Mouse (Mus musculus) brain, embryonic 14.5 days (tissue): ENCODE results near the gene 4930558C23Rik. TPM values are rescaled to one million over a fixed set of nuclear protein-coding genes. Genes with fewer than 3 reads are reported as not detected.
"Not testable (repeated sequence)": the region's sequence is repeated elsewhere in the genome, so short reads cannot be mapped to it uniquely, and the experiment has no call there.

Experiments used
- DNase-seq: peaks from one replicate; pipeline ENCODE4 v3.0.0-alpha.2; 2011; ENCODE audit warnings: low read depth
- CTCF ChIP-seq: fragments of 200-500 bp; IDR thresholded peaks from 2 replicates; pipeline ENCODE4 v1.5.1; 2012; ENCODE audit warnings: inconsistent platforms, mild to moderate bottlenecking, moderate library complexity, borderline replicate concordance; ENCODE audit not compliant: insufficient read depth, insufficient read length; ENCODE audit errors: extremely low read depth
- POLR2A ChIP-seq: fragments of 200-500 bp; IDR thresholded peaks from 2 replicates; pipeline ENCODE4 v1.6.1; 2012; ENCODE audit warnings: mild to moderate bottlenecking, inconsistent platforms, borderline replicate concordance; ENCODE audit not compliant: poor library complexity, insufficient read depth, insufficient read length, severe bottlenecking; ENCODE audit errors: extremely low read depth
- polyA plus RNA-seq: library from polyadenylated mRNA; depleted of rRNA; stranded (reverse); fragments of >200 nt; gene quantifications from 2 replicates; pipeline ENCODE4 v1.2.3, GENCODE M21; 2012

Gene 4930558C23Rik
- polyA plus RNA-seq, 1 experiment: not detected

GRCm38 (mm10) chr3:95417866-95418265 lies 15.2 kb upstream of the 4930558C23Rik start:
- TF ChIP-seq CTCF (no peak), POLR2A (no peak)
- no peak for DNase-seq

- DNase-seq: no peak
- TF ChIP-seq POLR2A (no peak), CTCF (no peak)
These were observed 9.6 kb upstream of the 4930558C23Rik start for GRCm38 (mm10) chr3:95412268-95412667.

DNA sequence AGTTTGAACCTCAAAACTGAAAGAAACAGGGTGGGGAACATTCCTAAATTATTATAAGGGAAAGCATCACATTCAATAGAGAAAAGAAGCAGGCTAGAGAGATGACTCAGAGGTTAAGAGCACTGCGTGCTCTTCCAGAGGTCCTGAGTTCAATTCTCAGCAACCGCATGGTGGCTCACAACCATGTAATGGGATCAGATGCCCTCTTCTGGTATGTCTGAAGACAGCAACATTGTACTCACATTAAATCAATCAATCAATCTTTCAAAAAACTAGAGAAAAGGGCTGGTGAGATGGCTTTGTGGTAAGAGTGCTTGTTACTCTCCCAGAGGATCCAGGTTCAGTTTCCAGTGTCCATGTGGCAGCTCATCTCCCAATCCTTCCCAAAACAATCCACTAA lies 6.2 kb upstream of the 4930558C23Rik start:
- TF ChIP-seq POLR2A (no peak), CTCF (no peak)
- no peak for DNase-seq

GRCm38 (mm10) chr3:95407728-95408127 lies 5.1 kb upstream of the 4930558C23Rik start:
- TF ChIP-seq CTCF (no peak), POLR2A (no peak)
- DNase-seq: no peak

DNA sequence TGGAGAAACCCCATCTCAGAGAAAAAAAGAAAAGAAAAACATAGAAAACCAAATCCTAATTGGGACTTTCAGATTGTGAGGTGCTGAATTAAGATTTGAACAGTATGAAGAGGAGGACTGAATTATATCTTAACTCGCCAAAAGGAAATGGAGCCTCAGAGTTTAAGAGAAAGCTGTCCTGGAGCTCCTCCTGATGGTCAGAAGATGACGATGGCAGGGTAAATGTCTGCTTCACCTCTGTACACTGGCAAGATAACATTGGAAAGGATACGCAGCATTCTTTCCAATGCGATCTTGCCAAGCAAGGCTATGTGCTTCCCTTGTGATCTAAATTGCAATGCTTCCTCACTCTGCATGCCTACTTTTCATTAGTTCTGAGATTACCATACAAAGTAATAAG lies 8.3 kb downstream of the 4930558C23Rik start:
- peak; percentile 1 for DNase-seq
- TF ChIP-seq CTCF (no peak), POLR2A (no peak)

DNA sequence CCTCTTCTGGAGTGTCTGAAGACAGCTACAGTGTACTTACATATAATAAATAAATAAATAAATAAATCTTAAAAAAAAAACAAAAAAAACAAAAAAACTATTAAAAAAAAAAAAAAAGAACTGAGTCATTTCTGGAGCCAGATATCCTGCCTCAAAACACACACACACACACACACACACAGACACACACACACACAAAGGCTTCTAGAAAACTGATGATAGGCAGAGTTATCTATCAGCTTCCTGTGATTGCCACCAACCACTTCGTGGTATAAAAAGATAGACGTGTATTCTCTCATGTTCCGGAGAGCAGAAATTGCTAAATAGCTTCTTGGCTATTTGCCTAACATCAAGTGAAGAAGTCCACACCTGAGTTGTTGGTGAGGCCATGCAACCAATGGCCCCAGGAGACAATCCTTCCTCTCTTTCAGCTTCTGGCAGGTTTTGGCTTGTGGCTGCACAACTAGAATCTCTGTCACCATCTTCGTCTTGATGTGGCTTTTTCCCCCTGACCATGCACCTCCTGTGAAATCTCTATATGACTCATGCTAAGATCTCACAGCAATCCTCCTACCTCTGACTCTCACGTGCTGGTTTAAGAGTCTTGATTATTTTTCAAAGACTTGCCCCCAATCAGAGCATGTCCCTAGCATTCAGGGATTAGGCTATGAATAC lies 17.1 kb downstream of the 4930558C23Rik start:
- DNase-seq: no peak
- TF ChIP-seq CTCF: no peak
- no peak for TF ChIP-seq POLR2A

DNA sequence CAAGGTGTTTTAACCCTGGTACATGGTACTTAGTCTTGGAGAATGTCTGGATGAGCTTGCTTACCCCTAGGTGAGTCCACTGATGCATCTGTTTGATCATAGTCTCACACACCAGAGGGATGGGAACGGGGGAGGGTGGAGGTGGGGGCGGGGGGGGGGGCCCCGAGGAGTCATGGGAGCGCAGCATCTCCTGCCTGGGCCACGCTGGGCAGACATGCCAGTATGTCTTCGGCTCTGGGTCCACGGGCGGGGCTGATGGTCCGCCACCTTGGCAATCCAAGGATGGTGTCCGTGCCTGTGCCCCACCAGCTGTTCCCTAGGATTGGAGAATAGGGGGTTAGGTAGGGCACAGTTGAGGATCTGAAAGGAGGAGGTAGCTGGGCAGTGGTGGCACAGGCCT lies 29.4 kb downstream of the 4930558C23Rik start:
- TF ChIP-seq POLR2A (no peak), CTCF (no peak)
- no peak for DNase-seq

GRCm38 (mm10) chr3:95370101-95370500 lies 32.5 kb downstream of the 4930558C23Rik start:
- DNase-seq: no peak
- TF ChIP-seq POLR2A: no peak
- TF ChIP-seq CTCF: no peak

DNA sequence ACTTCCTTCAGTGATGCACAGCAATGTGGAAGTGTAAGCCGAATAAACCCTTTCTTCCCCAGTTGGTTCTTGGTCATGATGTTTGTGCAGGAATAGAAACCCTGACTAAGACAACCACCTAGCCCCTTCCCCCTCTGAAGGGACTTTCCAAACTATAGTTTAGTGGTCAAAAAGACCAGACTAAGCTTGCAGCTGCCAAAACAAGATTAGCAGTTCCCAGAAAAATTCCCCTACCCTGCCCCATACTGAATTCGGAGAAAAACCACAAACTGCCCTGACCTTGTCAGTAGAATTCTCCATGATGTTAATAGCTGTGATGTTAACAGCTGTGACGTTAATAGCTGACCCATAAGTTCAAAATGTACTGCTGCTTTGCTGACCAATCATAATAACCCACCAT lies 42.4 kb downstream of the 4930558C23Rik start:
- not testable (repeated sequence) for DNase-seq

DNA sequence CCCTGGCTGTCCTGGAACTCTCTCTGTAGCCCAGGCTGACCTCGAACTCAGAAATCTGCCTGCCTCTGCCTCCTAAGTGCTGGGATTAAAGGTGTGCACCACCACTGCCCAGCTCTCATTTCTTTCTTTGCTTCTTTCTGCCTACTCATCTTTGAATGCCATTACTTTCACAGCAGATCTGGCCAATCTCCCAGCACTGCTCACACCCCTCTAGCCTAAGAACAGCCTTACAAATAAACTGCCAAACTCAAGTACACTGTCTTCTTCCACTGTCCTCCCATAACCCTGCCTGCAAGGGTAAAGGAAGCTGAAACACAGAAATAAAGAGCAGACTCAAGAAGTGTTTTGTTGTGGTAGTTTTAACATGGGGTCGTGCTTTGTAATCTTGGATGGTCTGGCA lies 44.9 kb downstream of the 4930558C23Rik start:
- DNase-seq: no peak
- TF ChIP-seq POLR2A (no peak), CTCF (no peak)

DNA sequence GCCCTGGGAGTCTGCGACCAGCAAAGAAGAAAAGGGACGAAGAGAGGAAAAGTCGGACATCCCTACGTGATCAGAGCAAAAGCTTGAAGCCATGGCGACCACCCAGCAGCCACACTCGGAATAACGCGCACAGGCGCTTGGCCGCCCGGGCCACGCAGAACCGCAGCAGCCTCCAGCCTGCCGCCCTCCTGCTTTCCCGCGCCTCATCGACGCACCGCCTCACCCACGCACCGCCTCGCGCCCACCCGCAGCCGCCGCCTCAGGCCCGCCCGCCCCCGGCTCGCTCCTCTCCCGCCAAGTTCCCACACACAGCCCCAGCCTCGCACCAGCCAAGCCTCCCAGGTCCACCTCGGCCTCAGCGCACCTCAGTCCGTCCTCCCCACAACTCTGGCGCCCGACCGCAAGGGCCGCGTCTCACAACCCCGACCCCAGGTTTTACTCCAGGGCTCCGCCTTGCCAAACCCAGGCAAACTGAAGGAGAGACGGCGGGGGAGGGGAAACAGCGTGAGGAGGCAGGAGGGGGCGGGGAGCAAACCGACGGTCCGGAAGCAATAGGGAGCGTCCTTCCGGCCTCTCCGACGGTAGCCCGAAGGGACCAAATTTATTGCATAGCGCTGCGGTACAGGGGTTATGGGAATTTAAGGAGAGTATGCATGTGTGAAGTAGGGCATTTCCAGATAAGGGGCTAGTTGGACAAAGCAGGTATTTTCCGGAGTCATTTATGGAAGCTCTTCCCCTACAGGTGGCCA lies 45.8 kb downstream of the 4930558C23Rik start, which contains the start of gene Setdb1:
Gene Setdb1 (minus strand): TSS at position 502 of the 749 bp plus-strand sequence.
- peak; percentile 98 for DNase-seq

DNA sequence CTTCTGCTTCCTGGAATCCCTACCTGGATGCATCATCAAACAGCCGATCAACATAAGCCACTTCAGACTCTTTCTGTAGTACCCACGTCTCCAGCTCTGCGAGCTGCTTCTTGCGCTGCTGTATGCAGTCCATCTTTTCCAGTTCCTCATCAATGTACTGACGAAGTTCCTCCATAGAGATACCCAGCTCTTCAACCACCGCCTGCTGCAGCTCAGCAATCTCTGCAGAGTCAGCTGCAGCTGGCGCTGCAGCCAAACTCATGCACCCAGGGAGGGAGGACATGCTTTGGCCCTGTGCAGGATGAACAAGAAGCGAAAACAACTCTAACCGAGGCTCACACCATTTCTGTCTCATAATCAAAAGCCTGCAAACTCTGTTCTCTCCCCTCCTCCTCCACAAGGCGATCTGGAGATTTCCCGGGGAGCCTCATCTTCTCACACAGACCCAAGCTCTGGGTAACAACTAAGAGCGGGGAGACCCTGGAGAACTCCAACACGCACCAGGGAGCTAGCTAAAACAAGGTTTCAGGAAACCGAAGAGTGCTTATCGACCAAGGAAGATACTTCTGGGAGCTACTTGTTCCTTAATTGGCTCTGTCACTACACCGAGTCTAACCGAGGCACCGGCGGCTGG lies 46.6 kb downstream of the 4930558C23Rik start:
- DNase-seq: not testable (repeated sequence)

GRCm38 (mm10) chr3:95349491-95349890 lies 53.1 kb downstream of the 4930558C23Rik start:
- TF ChIP-seq CTCF (peak; percentile 35; the same call in 1 of the 2 replicates), POLR2A (no peak)
- DNase-seq: peak; percentile 65

DNA sequence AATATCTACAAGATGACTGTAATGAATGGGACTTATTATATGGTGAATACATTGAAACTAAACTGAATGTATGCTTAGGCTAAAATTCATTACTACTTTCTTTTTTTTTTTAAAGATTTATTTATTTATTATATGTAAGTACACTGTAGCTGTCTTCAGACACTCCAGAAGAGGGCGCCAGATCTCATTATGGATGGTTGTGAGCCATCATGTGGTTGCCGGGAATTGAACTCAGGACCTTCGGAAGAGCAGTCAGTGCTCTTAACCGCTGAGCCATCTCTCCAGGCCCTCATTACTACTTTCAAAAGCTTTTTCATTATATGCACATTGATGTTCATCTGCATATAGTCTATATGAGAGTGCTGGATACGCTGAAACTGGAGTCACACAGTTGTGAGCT lies 54.3 kb downstream of the 4930558C23Rik start:
- not testable (repeated sequence) for DNase-seq

- TF ChIP-seq POLR2A (no peak), CTCF (no peak)
These were observed 56.2 kb downstream of the 4930558C23Rik start for GRCm38 (mm10) chr3:95346454-95346853.

DNA sequence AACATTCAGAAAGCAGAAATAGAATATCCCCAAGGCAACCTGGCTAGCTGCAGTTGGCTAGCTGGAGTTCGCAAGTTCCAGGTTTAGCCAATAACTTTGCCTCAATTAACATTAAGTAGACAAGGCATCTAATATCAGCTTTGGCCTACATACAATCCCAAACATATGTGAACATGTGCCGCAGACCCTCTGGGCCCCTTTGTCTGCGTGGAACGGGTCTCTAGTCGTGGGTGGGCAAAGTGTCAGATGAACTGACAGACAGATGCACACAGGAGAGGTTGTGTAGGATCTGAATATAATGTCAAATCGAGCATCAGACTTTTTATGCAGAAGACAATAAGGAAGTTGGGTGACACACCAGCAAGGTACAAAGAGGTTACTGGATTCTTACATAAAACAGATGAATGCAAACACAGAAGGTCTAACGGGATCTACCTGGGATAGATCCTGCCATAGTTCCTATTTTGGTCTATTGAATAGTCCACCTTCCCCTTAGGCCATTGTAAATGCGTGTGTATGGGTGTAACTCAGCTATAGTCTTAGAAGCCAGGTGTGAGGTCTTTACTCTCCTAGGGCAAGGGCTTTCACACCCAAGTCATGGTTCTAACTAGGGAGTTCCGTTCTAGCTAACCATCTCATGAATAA lies 59.2 kb downstream of the 4930558C23Rik start:
- not testable (repeated sequence) for DNase-seq

More at GRCm38 (mm10) chr3:95346454-95346853, 56.2 kb downstream of the 4930558C23Rik start:
- DNase-seq: no peak
